Mouse (Mus musculus): ENCODE results near the gene Gm10382.
"Not testable (repeated sequence)": the region's sequence is repeated elsewhere in the genome, so short reads cannot be mapped to it uniquely, and the experiment has no call there.

Gene Gm10382

GRCm38 (mm10) chr5:125370950-125371693 lies 18.0 kb upstream of the Gm10382 start:
- no peak for DNase-seq

DNA sequence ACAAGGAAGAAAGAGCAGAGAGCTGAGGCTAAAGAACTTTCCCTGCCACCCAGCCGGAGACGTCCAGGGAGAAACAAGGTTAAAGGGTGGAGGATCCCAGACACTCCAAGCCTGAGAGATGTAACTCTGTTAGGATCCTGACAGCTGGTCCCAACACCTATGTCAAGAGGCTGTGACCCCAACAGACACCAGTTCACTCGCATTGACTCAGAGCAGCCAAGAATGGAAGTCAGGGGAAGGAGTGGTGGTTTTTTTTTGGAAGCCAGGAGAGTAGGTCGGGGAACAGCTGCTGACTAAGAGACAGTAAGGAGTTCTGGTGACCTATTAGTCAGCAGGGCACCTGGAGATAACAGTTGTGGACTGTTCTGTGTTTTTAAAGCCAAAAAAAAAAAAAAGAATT lies 17.1 kb upstream of the Gm10382 start:
- no peak for DNase-seq

- no peak for DNase-seq
Observed at GRCm38 (mm10) chr5:125375871-125376270, 13.3 kb upstream of the Gm10382 start.

DNA sequence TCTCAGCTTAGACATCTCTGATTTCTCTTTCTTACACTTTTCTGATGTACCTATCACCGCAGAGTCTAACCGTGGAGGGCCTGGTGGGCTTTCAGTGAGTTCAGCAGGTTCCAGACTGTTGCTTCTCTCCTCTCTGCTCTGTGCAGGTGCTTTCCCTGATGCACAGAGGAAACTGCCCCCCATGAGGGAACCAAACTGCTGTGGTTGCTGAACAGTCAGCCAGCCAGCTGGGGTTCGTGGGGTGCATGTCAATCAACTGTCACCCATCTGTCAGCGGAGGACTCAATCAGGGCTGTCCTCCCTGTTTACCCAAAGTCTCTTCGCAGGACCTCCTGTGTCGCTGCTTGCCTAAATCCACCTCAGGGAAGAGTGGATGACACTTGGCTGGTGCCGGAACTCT lies 11.9 kb upstream of the Gm10382 start:
- peak; percentile 55 to 62 for DNase-seq

DNA sequence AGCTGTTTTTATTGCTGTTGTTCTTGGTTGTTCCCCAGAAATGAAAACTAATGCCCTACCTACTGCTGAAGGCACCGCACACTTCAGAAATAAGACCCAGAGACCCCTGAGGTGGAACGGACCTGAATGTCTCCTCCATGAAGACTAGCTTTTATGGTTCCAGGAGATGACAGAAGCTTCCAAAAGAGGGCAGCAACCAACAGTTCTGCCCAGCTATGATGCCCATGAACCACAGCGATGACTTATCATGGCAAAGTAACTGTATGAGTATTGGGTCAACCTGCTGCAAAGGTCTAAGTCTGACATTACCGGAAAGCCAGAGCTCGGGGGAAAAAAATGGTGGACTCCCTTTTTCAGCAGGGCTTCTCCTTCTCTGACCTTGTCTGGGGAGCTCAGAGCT lies 10.2 kb upstream of the Gm10382 start:
- no peak for DNase-seq

GRCm38 (mm10) chr5:125381954-125382672 lies 7.0 kb upstream of the Gm10382 start:
- DNase-seq: no peak

GRCm38 (mm10) chr5:125382673-125383558 lies 6.2 kb upstream of the Gm10382 start:
- no peak for DNase-seq

DNA sequence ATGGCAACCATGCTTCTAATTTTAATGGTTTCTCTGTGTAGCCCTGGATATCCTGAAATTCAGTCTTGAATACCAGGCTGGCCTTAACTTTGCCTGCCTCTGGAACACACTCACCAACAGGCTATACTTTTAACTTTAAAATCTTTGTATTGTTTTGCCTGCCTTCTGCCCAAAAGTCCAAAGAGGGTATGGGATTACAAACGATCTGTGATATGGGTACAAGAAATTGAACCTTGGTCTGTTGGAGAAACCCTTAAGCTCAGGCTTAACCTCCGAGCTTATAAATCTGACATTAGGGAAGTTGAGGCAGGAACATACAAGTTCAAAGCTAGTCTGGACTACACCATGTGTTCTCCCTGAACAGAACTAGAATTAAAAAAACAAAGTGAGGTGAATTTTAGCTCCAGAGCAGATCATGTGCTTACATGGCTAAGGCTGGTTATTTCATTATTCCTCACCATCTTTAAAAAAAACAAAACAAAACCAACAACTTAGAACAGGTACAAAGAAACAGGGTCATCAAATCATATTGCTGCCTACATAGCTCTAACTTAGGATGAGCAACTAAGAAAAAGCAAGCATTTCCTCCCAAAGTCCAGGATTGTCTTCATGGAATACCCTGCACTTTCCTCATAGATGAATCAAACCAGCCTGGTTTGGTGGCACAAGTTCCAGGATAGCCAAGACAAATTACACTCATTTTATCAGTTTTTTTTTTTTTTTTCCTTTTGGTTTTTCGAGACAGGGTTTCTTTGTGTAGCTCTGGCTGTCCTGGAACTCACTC lies 5.3 kb upstream of the Gm10382 start:
- DNase-seq: no peak

DNA sequence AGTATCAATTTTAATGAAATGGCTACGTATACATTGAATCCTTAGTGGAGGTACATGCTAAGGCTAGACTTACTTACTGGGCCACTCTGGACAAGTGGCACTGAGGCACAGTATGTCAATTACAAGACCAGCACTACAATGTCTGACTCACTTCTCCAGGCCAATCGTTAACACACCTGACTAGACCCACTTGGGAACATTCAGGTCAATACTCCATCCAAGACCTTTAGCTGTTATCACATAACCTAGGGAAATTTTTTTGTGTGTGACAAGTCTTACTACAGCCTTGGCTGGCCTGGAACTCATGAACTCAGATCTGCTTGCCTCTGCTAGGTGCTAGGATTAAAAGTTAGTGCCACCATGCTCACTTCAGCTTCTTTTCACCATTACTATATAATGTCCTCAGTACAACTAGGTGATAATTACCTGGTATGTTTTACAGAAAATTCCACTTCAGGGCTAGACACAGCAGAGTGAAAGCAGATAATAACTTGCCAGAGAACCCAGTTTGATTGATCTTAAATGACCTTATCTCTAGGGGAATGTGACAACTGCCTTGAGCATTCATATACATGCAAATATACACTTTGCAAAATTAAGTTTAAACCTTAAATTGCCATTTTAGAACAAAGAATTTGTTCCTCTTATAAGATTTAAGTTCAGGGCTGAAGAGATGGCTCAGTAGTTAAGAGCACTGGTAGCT lies 4.5 kb upstream of the Gm10382 start:
- DNase-seq: no peak

GRCm38 (mm10) chr5:125385215-125385940 lies 3.7 kb upstream of the Gm10382 start:
- no peak for DNase-seq

- DNase-seq: not testable (repeated sequence)
Observed at GRCm38 (mm10) chr5:125387295-125387694, 1.8 kb upstream of the Gm10382 start.

- no peak for DNase-seq
Observed at GRCm38 (mm10) chr5:125388358-125389092, 597 bp upstream of the Gm10382 start.

DNA sequence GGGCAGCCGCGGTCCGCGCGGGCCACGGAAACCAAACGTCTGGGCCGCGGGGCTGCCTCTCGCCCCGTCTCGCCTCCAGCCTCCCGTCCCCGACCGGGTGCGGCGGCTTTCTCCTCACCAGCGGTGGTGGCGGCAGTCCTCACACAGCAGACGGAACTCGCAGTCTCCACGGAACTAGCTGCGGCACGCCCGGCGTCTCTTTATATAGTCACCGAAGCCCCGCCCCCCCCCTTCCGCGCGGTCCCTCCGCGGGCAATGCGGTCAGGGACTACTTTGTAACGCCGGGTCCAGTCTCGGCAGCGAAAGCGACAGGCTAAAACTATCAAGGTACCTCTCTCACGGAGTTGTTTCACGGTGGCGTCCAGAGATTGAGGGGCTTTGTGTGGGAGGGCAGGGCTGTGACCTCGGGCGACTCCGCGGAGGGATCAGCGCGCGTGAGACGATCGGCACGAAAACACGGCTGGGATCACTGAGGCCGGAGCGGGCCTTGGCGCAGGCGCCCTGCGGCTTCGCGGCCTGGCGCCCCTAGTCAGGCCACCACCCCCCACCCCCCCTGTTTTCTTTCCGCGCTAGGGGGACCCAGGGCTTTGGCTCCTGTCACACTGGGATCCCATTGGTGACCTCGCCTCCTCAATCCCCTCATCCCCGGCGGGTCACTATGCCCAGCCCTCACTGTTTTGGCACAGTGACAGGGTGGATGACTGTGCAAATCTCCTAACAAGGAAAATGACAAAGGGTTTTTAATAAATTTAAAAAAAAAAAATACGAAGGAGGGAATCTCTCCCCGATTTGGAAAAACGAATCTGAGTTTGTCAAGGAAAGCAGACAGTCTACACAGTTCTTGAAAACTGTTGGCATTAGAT lies 688 bp downstream of the Gm10382 start, which contains the start of gene Ubc:
TSS of gene Ubc (minus strand) at position 624 of the 863 bp plus-strand sequence.
- peak; percentile 66 to 75 for DNase-seq

DNA sequence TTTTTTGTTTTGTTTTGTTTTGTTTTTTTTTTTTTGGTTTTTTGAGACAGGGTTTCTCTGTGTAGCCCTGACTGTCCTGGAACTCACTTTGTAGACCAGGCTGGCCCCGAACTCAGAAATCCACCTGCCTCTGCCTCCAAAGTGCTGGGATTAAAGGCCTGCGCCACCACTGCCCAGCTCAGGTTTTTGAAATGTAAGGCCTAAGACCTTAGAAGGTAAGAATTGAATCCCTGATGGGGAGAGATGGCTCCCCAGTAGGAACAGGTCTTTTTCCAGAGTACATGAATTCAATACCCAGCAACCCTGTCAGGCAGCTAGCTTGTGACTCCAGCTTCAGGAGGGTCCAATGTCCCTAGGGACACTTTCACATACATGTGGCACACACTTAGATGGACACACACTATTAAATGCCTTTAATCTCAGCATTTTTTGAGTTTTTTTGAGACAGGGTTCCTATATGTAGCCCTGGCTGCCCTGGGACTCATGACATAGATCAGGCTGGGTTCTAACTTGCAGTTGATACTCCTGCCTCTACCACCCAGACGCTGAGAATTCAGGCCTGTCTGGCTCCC lies 1.9 kb downstream of the Gm10382 start:
- DNase-seq: no peak

GRCm38 (mm10) chr5:125391609-125392008 lies 2.5 kb downstream of the Gm10382 start:
- no peak for DNase-seq

DNA sequence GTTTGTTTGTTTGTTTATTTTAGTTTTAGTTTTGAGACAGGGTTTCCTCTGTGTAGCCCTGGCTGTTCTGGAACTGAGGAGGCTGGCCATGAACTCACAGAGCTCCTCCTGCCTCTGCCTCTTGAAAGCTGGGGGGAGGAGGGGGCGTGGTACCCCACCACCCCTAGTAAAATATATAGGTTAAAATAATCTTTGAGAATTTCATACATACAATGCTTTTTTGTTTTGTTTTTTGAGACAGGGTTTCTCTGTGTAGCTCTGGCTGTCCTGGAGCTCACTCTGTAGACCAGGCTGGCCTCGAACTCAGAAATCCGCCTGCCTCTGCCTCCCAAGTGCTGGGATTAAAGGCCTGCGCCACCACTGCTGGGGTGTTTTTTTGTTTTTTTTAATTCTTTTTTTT lies 3.1 kb downstream of the Gm10382 start:
- DNase-seq: not testable (repeated sequence)

DNA sequence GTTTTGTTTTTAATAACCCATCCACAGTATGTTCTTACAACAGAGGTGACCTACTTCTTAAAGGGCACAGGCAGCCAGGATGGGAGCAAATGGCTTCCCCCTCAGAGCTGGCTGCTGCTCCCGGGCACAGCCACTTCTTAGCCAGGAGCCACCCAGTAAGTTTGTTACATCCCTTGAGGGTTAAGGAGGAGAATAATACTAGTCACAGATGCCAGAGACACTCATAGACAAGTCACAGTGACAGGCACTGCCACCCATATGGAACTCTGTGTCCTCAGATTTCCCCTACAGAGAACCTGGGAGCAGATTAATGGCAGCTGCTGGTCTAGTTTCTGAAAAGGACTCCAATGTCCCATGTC lies 3.5 kb downstream of the Gm10382 start:
- DNase-seq: peak in 1 of 2 experiments; percentile 16

DNA sequence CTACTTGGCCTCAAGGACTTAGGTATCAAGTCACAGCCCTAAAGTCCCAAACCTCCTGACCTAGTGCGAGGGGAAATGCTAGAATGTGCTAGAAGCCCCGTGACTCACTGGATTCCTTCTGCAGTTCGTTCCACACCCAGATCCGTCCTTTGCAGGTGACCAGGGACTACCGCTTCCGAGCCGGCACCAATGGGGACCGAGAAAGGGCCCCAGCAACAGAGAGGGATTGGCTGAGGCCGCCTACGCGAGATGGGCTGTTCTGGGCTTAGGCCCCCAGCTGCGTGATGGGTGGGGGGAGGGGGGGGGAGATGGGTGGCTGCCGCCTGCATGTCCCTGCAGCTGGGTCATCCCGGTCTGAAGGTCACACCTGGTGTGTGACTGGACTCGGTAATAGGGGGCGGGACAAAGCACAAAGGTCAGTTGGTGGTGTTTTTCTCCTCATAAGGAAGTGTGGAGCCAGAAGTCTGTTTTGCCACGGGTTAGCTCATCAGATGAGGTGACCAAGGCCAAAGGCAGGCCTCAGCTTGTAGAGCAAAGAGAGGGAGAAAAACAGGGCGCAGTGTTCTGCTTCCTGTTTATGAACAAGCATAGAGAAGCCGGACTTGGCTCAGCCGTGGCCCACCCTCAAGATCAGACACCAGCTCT lies 4.0 kb downstream of the Gm10382 start:
- peak; percentile 94 to 98 for DNase-seq
